Mouse (Mus musculus) kidney, embryonic 16.5 days (tissue): Measurements from ENCODE around the gene Dad1. TPM values are rescaled to one million over a fixed set of nuclear protein-coding genes. Genes with fewer than 3 reads are reported as not detected.

Experiments
- ATAC-seq: fragments of 200-750 bp; cut with Nextera tagmentation; 2 replicates; pipeline ENCODE4 v1.8.0; 2017; ENCODE audit warnings: moderate TSS enrichment; ENCODE audit not compliant: low FRiP score, low TSS enrichment
- H3K27ac ChIP-seq: fragments of 300-500 bp; sonication (generic); 2 replicates; pipeline ENCODE4 v1.5.1; 2014; ENCODE audit warnings: low read length
- H3K27me3 ChIP-seq: fragments of 300-500 bp; sonication (generic); 2 replicates; pipeline ENCODE4 v1.6.1; 2014; ENCODE audit warnings: low read length, control low read depth, mixed read lengths; ENCODE audit not compliant: insufficient read depth
- H3K36me3 ChIP-seq: fragments of 300-500 bp; sonication (generic); 2 replicates; pipeline ENCODE4 v1.6.1; 2014; ENCODE audit warnings: low read length, control low read depth, mixed read lengths; ENCODE audit not compliant: insufficient read depth
- H3K4me1 ChIP-seq: fragments of 300-500 bp; sonication (generic); 2 replicates; pipeline ENCODE4 v1.6.1; 2014; ENCODE audit warnings: low read length, control low read depth, mixed read lengths; ENCODE audit not compliant: insufficient read depth
- H3K4me2 ChIP-seq: fragments of 300-500 bp; sonication (generic); replicated peaks from 2 replicates; pipeline ENCODE4 v1.6.1; 2014; ENCODE audit warnings: low read depth, low read length
- H3K4me3 ChIP-seq: fragments of 300-500 bp; sonication (generic); 2 replicates; pipeline ENCODE4 v1.5.1; 2014; ENCODE audit warnings: mild to moderate bottlenecking, low read length
- H3K9ac ChIP-seq: fragments of 300-500 bp; sonication (generic); replicated peaks from 2 replicates; pipeline ENCODE4 v1.6.1; 2014; ENCODE audit warnings: low read length
- H3K9me3 ChIP-seq: fragments of 300-500 bp; sonication (generic); 2 replicates; pipeline ENCODE4 v1.6.1; 2016; ENCODE audit warnings: low read length, control low read depth
- WGBS: fragments of 180-500 bp; shearing (Covaris S2); extraction: QIAGEN DNeasy Blood & Tissue Kit; methylation state at CpG from one replicate; pipeline ENCODE4 v1.1.7; 2014; 5-methylcytosine and 5-hydroxymethylcytosine counted together
- polyA plus RNA-seq: library from polyadenylated mRNA; unstranded; fragments of >200 nt; fragmentation: Nextera tagmentation; extraction: Ambion mirVana; gene quantifications from 2 replicates; pipeline ENCODE4 v1.2.1, GENCODE M21; 2015

Dad1 gene
- polyA plus RNA-seq, 1 experiment from 2014 or later: 422 TPM

DNA sequence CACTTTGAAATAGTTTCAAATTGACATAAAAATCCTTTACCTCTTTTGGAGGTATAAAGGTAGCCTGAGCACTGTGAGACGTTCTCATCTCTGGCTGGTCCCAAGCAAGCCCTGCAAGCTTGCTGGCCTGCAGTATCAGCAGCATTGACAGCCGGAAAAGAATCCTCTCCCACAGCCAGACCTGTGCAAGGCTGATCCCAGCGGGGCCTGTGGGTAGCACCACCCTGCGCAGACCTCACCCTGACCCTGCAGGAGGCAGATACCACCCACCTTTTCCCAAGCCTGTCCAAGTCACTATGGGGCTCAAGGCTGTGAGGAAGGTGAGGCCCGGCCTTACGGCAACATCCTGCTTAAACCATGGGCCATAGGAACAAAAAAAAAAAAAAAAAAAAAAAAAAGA lies 12.0 kb upstream of the Dad1 start:
- H3K4me3 ChIP-seq: no peak overlapping the region
- H3K27ac ChIP-seq: no peak overlapping the region
- H3K27me3 ChIP-seq: no peaks in the 10 kb centered on the region
- no peak for ATAC-seq
- H3K9ac ChIP-seq: no peak overlapping the region
- 84% methylated on average over 6 of the region's 6 CpGs for WGBS
- H3K36me3 ChIP-seq: peaks cover 35% of the 10 kb centered on the region
- H3K4me1 ChIP-seq: no peaks in the 10 kb centered on the region
- H3K9me3 ChIP-seq: no peaks in the 10 kb centered on the region
- H3K4me2 ChIP-seq: no peak overlapping the region

GRCm38 (mm10) chr14:54265093-54265492 lies 11.2 kb upstream of the Dad1 start:
- no peak for ATAC-seq
- H3K9ac ChIP-seq: no peak overlapping the region
- no peak overlapping the region for H3K4me3 ChIP-seq
- 59% methylated on average over 10 of the region's 10 CpGs for WGBS
- H3K36me3 ChIP-seq: peaks cover 35% of the 10 kb centered on the region
- H3K4me2 ChIP-seq: no peak overlapping the region
- H3K4me1 ChIP-seq: peaks cover 7% of the 10 kb centered on the region; the same call in 1 of the 2 replicates
- no peaks in the 10 kb centered on the region for H3K9me3 ChIP-seq
- H3K27me3 ChIP-seq: no peaks in the 10 kb centered on the region
- H3K27ac ChIP-seq: no peak overlapping the region

GRCm38 (mm10) chr14:54264231-54264630 lies 10.3 kb upstream of the Dad1 start:
- Histone ChIP-seq H3K4me3 (no peak overlapping the region), H3K27me3 (no peaks in the 10 kb centered on the region), H3K27ac (no peak overlapping the region), H3K4me2 (no peak overlapping the region), H3K9me3 (no peaks in the 10 kb centered on the region), H3K4me1 (peaks cover 14% of the 10 kb centered on the region; the same call in 1 of the 2 replicates), H3K36me3 (peaks cover 35% of the 10 kb centered on the region), H3K9ac (no peak overlapping the region)
- ATAC-seq: no peak
- 77% methylated on average over 7 of the region's 7 CpGs for WGBS

DNA sequence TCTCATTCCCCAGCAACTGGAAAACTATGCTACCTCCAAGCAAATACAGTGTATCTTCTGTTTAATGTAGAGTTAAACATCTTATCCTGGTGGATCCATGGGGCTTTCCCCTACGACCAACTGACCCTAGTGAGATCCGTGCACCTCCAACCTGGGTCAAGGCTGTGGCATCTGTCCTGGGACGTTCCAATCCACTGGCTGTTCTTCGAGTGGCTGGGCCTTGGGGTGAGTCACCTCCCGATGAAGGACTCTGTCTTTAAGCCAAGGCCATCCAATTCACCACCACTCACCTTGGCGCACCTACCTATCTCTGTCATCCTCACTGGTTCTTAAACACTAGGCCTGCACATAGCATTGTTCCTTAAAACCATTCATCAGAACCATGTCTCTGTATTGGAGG lies 9.2 kb upstream of the Dad1 start:
- no peaks in the 10 kb centered on the region for H3K27me3 ChIP-seq
- WGBS: 92% methylated on average over 6 of the region's 6 CpGs

GRCm38 (mm10) chr14:54262622-54263021 lies 8.7 kb upstream of the Dad1 start:
- H3K4me1 ChIP-seq: peaks cover 21% of the 10 kb centered on the region; the same call in 1 of the 2 replicates
- H3K4me2 ChIP-seq: no peak overlapping the region
- H3K36me3 ChIP-seq: peaks cover 22% of the 10 kb centered on the region
- no peak overlapping the region for H3K4me3 ChIP-seq
- WGBS: 96% methylated on average over 8 of the region's 8 CpGs
- no peak overlapping the region for H3K9ac ChIP-seq
- no peak overlapping the region for H3K27ac ChIP-seq
- no peak for ATAC-seq
- no peaks in the 10 kb centered on the region for H3K9me3 ChIP-seq
- no peaks in the 10 kb centered on the region for H3K27me3 ChIP-seq

More for the DNA sequence above, 9.2 kb upstream of the Dad1 start:
- ATAC-seq: no peak
- peaks cover 26% of the 10 kb centered on the region for H3K36me3 ChIP-seq
- no peak overlapping the region for H3K27ac ChIP-seq
- H3K4me3 ChIP-seq: no peak overlapping the region
- no peak overlapping the region for H3K4me2 ChIP-seq
- no peaks in the 10 kb centered on the region for H3K9me3 ChIP-seq
- no peak overlapping the region for H3K9ac ChIP-seq
- peaks cover 21% of the 10 kb centered on the region; the same call in 1 of the 2 replicates for H3K4me1 ChIP-seq

DNA sequence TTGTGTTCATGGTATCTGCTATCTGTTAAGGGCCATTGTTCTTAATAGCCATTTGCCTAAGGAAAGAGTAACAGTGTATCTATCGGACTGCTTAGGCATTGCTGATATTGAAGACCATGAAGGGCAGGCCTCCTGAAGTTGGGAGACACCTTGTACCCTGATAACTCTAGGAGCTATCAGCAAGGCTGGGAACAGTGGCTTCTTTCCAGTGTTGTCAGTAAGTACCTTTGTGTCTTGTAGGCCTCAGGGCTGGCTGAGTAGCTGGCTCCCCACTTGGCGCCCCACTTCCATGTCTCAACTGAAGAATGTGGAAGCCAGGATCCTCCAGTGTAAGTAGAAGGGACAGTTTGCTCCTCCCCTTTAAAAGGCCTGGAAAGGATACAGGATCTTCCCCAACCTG lies 7.5 kb upstream of the Dad1 start:
- H3K27me3 ChIP-seq: no peaks in the 10 kb centered on the region
- H3K9ac ChIP-seq: no peak overlapping the region
- no peak overlapping the region for H3K4me2 ChIP-seq
- peaks cover 11% of the 10 kb centered on the region; the same call in 1 of the 2 replicates for H3K36me3 ChIP-seq
- no peaks in the 10 kb centered on the region for H3K9me3 ChIP-seq
- H3K4me1 ChIP-seq: peaks cover 21% of the 10 kb centered on the region; the same call in 1 of the 2 replicates
- 93% methylated on average over 2 of the region's 2 CpGs for WGBS
- no peak for ATAC-seq
- no peak overlapping the region for H3K27ac ChIP-seq
- H3K4me3 ChIP-seq: no peak overlapping the region

- 62% methylated on average over 2 of the region's 2 CpGs for WGBS
- H3K27me3 ChIP-seq: no peaks in the 10 kb centered on the region
- no peaks in the 10 kb centered on the region for H3K9me3 ChIP-seq
- H3K9ac ChIP-seq: peak overlapping the region; percentile 67
- peaks cover 21% of the 10 kb centered on the region; the same call in 1 of the 2 replicates for H3K4me1 ChIP-seq
- ATAC-seq: no peak
- peak overlapping the region; percentile 82 for H3K4me2 ChIP-seq
- H3K4me3 ChIP-seq: peak overlapping the region; percentile 57
- peaks cover 11% of the 10 kb centered on the region; the same call in 1 of the 2 replicates for H3K36me3 ChIP-seq
- no peak overlapping the region for H3K27ac ChIP-seq
These were observed 6.3 kb upstream of the Dad1 start for GRCm38 (mm10) chr14:54260196-54260595.

DNA sequence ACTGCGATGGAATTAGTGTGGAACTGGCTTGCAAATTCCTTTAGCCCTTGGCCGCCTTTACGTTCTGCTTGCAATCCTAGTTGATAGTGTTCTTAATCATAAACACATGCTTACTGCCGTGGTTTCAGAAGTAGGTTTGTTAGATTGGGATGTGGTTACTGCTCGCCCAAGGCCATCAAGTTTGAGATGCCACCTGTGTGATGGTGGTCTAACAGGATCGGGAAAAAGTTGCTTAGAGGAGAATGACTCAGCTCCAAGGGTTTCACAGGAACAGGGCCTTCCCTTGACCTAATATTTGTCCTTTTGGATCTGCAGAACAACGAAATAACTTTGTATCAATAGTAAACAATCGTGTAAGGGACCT lies 5.8 kb upstream of the Dad1 start:
- Histone ChIP-seq H3K9me3 (no peaks in the 10 kb centered on the region), H3K4me2 (peak overlapping the region; percentile 82), H3K27me3 (no peaks in the 10 kb centered on the region), H3K4me1 (peaks cover 24% of the 10 kb centered on the region), H3K4me3 (peak overlapping the region; percentile 57), H3K36me3 (peaks cover 11% of the 10 kb centered on the region; the same call in 1 of the 2 replicates), H3K9ac (peak overlapping the region; percentile 67), H3K27ac (peak overlapping the region; percentile 62)
- WGBS: 19% methylated on average over 8 of the region's 8 CpGs
- no peak for ATAC-seq

- Histone ChIP-seq H3K27me3 (no peaks in the 10 kb centered on the region), H3K4me3 (peak overlapping the region; percentile 57), H3K36me3 (peaks cover 11% of the 10 kb centered on the region; the same call in 1 of the 2 replicates), H3K9ac (peak overlapping the region; percentile 67), H3K27ac (peak overlapping the region; percentile 62), H3K4me1 (peaks cover 28% of the 10 kb centered on the region), H3K4me2 (peak overlapping the region; percentile 82), H3K9me3 (no peaks in the 10 kb centered on the region)
- under 1% methylated on average over 35 of the region's 35 CpGs for WGBS
- peak; percentile 97 for ATAC-seq
These were observed 5.3 kb upstream of the Dad1 start for GRCm38 (mm10) chr14:54259003-54259721.

DNA sequence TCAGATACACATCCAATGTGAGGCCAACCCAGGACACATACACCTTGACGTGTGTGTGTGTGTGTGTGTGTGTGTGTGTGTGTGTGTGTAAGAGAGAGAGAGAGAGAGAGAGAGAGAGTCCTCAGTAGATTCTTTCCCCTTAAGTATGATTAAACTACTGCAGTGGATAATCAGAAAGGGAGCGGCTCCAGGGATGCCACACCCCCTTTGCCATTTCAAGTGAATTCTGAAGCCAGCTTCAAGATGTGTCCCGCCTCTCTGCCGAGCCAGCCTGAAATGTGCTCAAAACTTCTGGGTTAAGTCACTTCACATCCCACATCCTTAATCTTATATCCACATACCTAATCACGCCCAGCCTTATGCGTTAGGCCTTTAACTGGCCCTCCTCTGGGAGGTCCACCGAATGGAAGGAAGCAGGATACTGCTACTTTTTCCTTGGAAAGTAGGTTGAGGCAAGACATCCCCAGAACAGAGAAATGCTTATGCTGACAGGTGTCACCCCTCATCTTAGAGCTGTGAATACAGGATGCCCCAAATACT lies 4.3 kb upstream of the Dad1 start:
- Histone ChIP-seq H3K4me1 (peaks cover 28% of the 10 kb centered on the region), H3K9me3 (no peaks in the 10 kb centered on the region), H3K4me2 (peak overlapping the region; percentile 82; the same call in 1 of the 2 replicates), H3K9ac (no peak overlapping the region; the same call in 1 of the 2 replicates), H3K4me3 (0 out of 2 replicates have a peak overlapping the region, but pooled peaks have one; percentile 57), H3K27ac (no peak overlapping the region), H3K36me3 (peaks cover 7% of the 10 kb centered on the region; the same call in 1 of the 2 replicates), H3K27me3 (no peaks in the 10 kb centered on the region)
- WGBS: 74% methylated on average over 7 of the region's 7 CpGs
- no peak for ATAC-seq
